Mouse (Mus musculus) midbrain, embryonic 12.5 days (tissue): ENCODE results near the gene Svep1. TPM values are rescaled to one million over a fixed set of nuclear protein-coding genes. Genes with fewer than 3 reads are reported as not detected.

ENCODE experiments used
- ATAC-seq: fragments of 200-750 bp; cut with Nextera tagmentation; 2 replicates; pipeline ENCODE4 v1.8.0; 2017; ENCODE audit warnings: low read depth, moderate TSS enrichment, moderate library complexity; ENCODE audit not compliant: low FRiP score
- H3K27ac ChIP-seq: fragments of 300-500 bp; sonication (generic); replicated peaks from 2 replicates; pipeline ENCODE4 v1.5.1; 2016; ENCODE audit warnings: mild to moderate bottlenecking
- H3K27me3 ChIP-seq: fragments of 300-500 bp; sonication (generic); 2 replicates; pipeline ENCODE4 v1.6.1; 2016; ENCODE audit warnings: mild to moderate bottlenecking
- H3K36me3 ChIP-seq: fragments of 300-500 bp; sonication (generic); 2 replicates; pipeline ENCODE4 v1.6.1; 2016
- H3K4me1 ChIP-seq: fragments of 300-500 bp; sonication (generic); 2 replicates; pipeline ENCODE4 v1.6.1; 2016
- H3K4me2 ChIP-seq: fragments of 300-500 bp; sonication (generic); replicated peaks from 2 replicates; pipeline ENCODE4 v1.6.1; 2016; ENCODE audit warnings: mild to moderate bottlenecking, moderate library complexity
- H3K4me3 ChIP-seq: fragments of 300-500 bp; sonication (generic); 2 replicates; pipeline ENCODE4 v1.5.1; 2016; ENCODE audit warnings: mild to moderate bottlenecking
- H3K9ac ChIP-seq: fragments of 300-500 bp; sonication (generic); replicated peaks from 2 replicates; pipeline ENCODE4 v1.6.1; 2016; ENCODE audit warnings: mild to moderate bottlenecking, moderate library complexity
- H3K9me3 ChIP-seq: fragments of 300-500 bp; sonication (generic); 2 replicates; pipeline ENCODE4 v1.6.1; 2016; ENCODE audit warnings: mild to moderate bottlenecking
- WGBS: fragments of 180-500 bp; shearing (Covaris S2); methylation state at CpG from one replicate; pipeline ENCODE4 v1.1.7; 2016; 5-methylcytosine and 5-hydroxymethylcytosine counted together
- polyA plus RNA-seq: library from polyadenylated mRNA; unstranded; fragments of >200 nt; fragmentation: Nextera tagmentation; extraction: Ambion mirVana; gene quantifications from 2 replicates; pipeline ENCODE4 v1.2.1, GENCODE M21; 2016

The Svep1 gene
- polyA plus RNA-seq, 1 experiment from 2014 or later, result 4.0 TPM

DNA sequence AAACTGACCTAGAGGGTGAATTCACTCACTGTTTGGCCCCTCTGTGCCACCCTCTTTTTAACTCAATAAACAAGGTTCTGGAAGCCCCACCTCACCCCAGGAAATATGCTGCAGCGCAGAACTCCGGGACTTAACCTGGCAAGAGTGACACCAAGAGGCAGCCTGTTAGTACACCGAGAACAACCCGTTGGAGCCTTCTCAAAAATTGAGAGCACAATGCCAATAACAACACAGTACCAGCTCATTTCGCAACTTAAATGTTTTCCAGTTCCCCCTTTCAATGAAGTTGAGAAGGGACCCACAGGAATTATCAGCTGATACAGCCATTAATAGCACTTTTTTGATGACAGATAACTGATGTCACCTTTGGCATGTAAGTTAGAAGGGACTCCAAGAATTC is 38.3 kb downstream of the Svep1 start:
- H3K4me3 ChIP-seq, result no peak overlapping the region
- no peaks in the 10 kb centered on the region for H3K9me3 ChIP-seq
- no peak overlapping the region for H3K9ac ChIP-seq
- H3K36me3 ChIP-seq, result no peaks in the 10 kb centered on the region
- no peak overlapping the region for H3K27ac ChIP-seq
- 91% methylated on average over 5 of the region's 5 CpGs for whole genome bisulfite sequencing
- H3K4me1 ChIP-seq, result no peaks in the 10 kb centered on the region
- ATAC-seq, result no peak
- no peaks in the 10 kb centered on the region for H3K27me3 ChIP-seq
- H3K4me2 ChIP-seq, result no peak overlapping the region

DNA sequence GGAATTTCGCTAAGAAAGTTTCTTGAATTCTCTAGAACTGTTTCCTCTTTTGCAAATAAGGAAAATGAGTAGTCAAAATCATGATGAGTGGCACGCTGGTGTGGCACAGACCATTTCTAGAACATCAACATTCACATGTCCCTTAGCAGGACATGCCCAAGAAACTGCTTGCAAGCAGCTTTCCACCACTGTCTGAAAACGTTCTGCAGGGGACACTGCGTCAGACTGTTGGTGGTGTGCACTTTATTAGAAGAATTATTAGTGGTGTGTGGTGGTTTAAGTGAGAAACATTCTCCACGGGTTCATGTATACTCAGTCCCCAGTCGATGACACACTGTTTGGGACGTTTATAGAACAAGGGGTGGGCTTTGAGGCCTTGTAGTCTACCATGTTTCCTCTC is 40.9 kb downstream of the Svep1 start:
- no peaks in the 10 kb centered on the region for H3K27me3 ChIP-seq
- no peak overlapping the region for H3K9ac ChIP-seq
- no peaks in the 10 kb centered on the region for H3K9me3 ChIP-seq
- H3K4me2 ChIP-seq, result no peak overlapping the region
- ATAC-seq, result no peak
- no peaks in the 10 kb centered on the region for H3K4me1 ChIP-seq
- WGBS, result 82% methylated on average over 7 of the region's 7 CpGs
- H3K27ac ChIP-seq, result no peak overlapping the region
- no peak overlapping the region for H3K4me3 ChIP-seq
- no peaks in the 10 kb centered on the region for H3K36me3 ChIP-seq

DNA sequence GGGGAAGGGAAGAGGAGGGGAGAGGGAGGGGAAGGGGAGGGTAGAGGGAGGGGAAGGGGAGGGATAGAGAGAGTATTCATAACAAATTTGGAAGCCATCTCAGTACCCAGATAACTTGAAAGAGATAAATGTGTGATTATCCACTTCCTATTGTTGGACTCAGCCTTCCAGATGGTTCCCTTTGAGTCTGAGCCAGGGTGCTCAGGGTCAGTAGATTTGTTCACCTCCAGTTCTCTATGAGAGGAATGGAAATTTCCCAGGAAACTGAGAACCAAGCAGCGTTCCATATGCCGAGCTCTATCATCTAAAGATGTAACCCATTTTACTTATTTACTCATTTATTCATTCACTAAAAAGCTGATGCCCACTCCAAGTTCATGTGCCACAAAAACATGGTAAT is 44.8 kb downstream of the Svep1 start:
- no peaks in the 10 kb centered on the region for H3K9me3 ChIP-seq
- no peak overlapping the region for H3K27ac ChIP-seq
- H3K27me3 ChIP-seq, result no peaks in the 10 kb centered on the region
- H3K4me3 ChIP-seq, result no peak overlapping the region
- no peak for ATAC-seq
- 83% methylated on average over 2 of the region's 2 CpGs for WGBS
- H3K36me3 ChIP-seq, result no peaks in the 10 kb centered on the region
- H3K4me1 ChIP-seq, result no peaks in the 10 kb centered on the region
- no peak overlapping the region for H3K4me2 ChIP-seq
- H3K9ac ChIP-seq, result no peak overlapping the region

DNA sequence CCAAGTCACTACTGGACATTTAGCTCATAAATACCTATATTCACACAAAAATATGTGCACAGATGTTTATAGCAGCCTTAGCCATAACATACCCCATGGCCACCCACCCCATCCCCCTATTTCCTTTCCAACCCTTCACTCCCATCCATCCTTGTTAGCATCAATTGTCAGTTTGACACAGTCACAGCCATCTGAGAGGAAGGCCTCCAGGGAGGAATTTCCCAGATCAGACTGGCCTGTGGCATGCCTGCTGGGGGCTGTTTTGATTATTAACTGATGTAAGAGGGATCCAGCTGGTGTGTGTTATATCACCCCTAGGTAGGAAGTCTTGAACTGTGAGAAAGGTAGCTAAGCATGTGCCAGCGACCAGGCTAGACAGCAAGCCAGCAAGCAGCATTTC is 47.1 kb downstream of the Svep1 start:
- H3K27me3 ChIP-seq, result no peaks in the 10 kb centered on the region
- no peaks in the 10 kb centered on the region for H3K36me3 ChIP-seq
- H3K27ac ChIP-seq, result no peak overlapping the region
- H3K4me2 ChIP-seq, result no peak overlapping the region
- no peak overlapping the region for H3K9ac ChIP-seq
- no peak overlapping the region for H3K4me3 ChIP-seq
- H3K4me1 ChIP-seq, result no peaks in the 10 kb centered on the region
- WGBS, result 71% methylated on average over 1 of the region's 1 CpGs
- no peak for ATAC-seq
- H3K9me3 ChIP-seq, result no peaks in the 10 kb centered on the region

DNA sequence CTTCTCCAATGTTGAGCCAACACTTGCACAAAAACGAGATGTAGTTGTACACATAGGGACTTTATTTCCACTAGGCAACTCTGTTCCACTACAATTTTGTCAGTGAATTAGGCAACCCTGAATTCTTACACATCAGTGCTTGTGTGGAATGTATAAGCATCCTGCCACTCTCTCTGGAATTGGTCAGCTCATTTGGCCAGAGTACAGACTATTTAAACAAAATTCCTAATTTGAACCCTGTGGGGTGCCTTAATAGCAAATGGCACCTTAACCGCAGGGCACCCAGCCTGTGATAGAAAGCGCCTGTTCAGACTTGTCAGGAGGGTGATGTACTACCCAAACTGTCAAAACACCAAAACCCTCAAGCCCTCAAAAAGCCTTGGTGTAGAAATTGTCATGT is 56.4 kb downstream of the Svep1 start:
- Histone ChIP-seq H3K9ac (no peak overlapping the region), H3K9me3 (peaks cover 5% of the 10 kb centered on the region; the same call in 1 of the 2 replicates), H3K4me1 (no peaks in the 10 kb centered on the region), H3K27me3 (no peaks in the 10 kb centered on the region), H3K36me3 (no peaks in the 10 kb centered on the region), H3K27ac (no peak overlapping the region), H3K4me3 (no peak overlapping the region), H3K4me2 (no peak overlapping the region)
- ATAC-seq, result no peak
- 84% methylated on average over 3 of the region's 3 CpGs for WGBS

DNA sequence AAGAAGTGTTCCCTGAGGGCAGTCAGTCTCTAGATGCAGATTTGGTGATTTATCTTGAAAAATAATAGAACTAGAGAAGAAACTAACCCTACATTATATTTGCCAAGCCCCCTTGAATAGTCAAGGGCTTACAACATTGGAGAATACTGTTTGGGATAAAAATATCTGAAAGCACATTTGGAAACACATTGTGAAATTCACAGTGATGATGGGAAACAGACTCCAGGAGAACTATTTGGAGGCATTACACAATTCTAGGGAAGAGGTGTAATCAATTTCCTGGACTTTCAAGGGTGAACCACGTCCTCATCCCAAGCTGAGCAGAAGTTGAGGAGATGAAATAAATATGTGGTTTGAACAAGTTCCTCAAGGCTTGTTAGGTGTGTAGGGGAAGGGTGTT is 57.5 kb downstream of the Svep1 start:
- Histone ChIP-seq H3K9me3 (peaks cover 5% of the 10 kb centered on the region; the same call in 1 of the 2 replicates), H3K36me3 (no peaks in the 10 kb centered on the region), H3K27me3 (no peaks in the 10 kb centered on the region), H3K9ac (no peak overlapping the region), H3K4me3 (no peak overlapping the region), H3K27ac (no peak overlapping the region), H3K4me1 (no peaks in the 10 kb centered on the region), H3K4me2 (no peak overlapping the region)
- no peak for ATAC-seq
- WGBS, result 75% methylated on average over 1 of the region's 1 CpGs

DNA sequence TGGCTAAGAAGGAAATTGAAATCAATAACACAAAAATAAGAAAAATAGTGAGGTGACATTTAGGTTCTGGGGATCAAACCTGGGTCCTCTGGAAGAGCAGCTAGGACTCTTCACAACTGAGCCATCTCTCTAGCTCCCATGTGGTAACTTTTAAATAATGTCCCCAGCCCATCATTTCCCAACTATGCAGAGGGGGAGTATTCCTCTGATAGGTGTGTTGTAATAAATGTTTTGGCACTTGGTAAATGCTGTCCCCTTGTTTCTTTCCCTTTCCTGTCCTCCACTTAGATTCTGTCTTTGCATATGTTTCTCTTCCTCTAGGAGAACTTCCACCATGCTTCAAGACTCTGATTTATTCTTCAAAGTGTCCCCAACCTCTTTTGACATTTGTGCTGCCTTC is 58.1 kb downstream of the Svep1 start:
- no peaks in the 10 kb centered on the region for H3K4me1 ChIP-seq
- H3K27ac ChIP-seq, result no peak overlapping the region
- H3K9me3 ChIP-seq, result peaks cover 5% of the 10 kb centered on the region; the same call in 1 of the 2 replicates
- no peak overlapping the region for H3K4me3 ChIP-seq
- H3K4me2 ChIP-seq, result no peak overlapping the region
- no peaks in the 10 kb centered on the region for H3K27me3 ChIP-seq
- no peak for ATAC-seq
- H3K9ac ChIP-seq, result no peak overlapping the region
- no peaks in the 10 kb centered on the region for H3K36me3 ChIP-seq

DNA sequence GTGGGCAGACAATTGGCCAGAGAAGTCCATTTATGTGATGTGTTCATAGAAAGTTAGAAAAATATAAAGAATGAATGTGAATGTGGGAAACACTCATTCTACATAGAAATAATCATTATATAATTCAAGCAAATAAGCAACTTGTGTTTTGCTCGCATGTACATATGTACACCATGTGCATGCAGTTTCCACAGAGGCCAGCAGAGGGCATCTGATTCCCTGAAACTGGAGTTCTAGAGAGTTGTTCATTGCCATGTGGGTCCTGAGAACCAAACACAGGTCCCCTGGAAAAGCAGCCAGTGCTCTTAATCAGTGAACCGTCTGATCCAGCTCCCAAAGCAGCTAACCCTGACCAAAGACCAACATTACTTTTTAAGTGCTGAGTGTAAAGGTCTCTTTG is 60.0 kb downstream of the Svep1 start:
- ATAC-seq, result no peak
- Histone ChIP-seq H3K4me2 (no peak overlapping the region), H3K4me3 (no peak overlapping the region), H3K4me1 (no peaks in the 10 kb centered on the region), H3K27me3 (no peaks in the 10 kb centered on the region), H3K36me3 (no peaks in the 10 kb centered on the region), H3K9me3 (peaks cover 5% of the 10 kb centered on the region; the same call in 1 of the 2 replicates), H3K9ac (no peak overlapping the region), H3K27ac (no peak overlapping the region)
- WGBS, result 98% methylated on average over 2 of the region's 2 CpGs

DNA sequence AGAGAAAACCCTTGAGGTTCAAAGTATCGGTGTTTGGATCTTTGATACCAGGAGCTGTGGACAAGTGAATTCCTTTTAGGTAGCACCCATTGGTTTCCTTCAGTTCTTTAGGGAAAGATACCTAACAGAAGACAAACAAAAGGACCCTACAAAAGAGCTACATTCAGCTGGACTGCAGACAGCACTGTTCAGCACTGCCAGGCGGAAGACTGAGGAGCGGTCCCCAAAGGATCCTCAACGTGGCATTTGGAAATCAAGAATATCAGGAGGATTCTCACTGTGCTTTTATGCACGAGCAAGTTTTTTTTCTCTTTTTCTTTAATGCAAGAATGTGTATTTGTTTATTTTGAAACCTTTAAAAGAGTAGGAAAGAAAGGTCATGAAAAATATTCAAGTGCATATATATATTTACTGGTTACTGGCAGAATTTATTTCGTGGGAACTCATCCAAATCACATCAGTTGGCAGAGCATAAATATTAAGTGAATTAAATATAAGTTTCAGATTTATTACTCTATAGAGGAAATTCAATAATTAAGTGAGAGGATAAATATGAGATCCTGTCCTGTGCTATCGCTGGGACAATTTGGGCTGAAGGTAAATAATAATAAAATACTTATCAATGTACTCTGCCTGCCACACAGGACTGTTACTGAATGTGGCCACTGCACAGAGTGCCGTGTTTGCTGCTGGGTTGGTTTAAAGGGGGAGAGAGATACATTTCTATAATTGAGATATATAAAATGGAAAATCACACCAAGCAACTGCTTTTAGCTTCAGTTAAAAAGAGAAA is 66.7 kb downstream of the Svep1 start:
- Histone ChIP-seq H3K4me3 (no peak overlapping the region), H3K9me3 (no peaks in the 10 kb centered on the region), H3K4me2 (no peak overlapping the region), H3K9ac (no peak overlapping the region), H3K36me3 (no peaks in the 10 kb centered on the region), H3K27ac (no peak overlapping the region), H3K27me3 (no peaks in the 10 kb centered on the region), H3K4me1 (no peaks in the 10 kb centered on the region)
- ATAC-seq, result no peak
- WGBS, result 87% methylated on average over 8 of the region's 8 CpGs

DNA sequence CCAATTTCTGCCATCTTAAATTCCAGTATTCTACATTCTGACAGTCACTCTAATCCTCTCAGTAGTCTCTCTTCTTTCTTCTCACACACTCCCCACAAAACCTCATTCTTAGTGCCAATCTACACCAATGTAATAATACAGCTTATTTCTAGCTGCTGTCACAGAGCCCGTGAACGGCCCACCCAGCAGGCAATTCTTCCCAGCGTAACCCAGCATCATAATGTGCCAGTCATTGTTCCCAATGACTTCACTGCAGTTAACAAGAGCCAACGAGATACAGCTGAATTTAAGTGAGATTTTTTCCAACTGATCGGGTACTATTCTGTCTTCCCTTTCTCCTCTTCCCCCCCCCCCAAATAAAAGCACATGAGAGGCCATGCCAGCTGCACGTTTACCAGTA is 67.4 kb downstream of the Svep1 start:
- no peaks in the 10 kb centered on the region for H3K27me3 ChIP-seq
- H3K9ac ChIP-seq, result no peak overlapping the region
- H3K27ac ChIP-seq, result no peak overlapping the region
- no peaks in the 10 kb centered on the region for H3K36me3 ChIP-seq
- ATAC-seq, result no peak
- H3K4me1 ChIP-seq, result no peaks in the 10 kb centered on the region
- WGBS, result 67% methylated on average over 6 of the region's 6 CpGs
- H3K4me3 ChIP-seq, result no peak overlapping the region
- H3K9me3 ChIP-seq, result no peaks in the 10 kb centered on the region
- H3K4me2 ChIP-seq, result no peak overlapping the region

DNA sequence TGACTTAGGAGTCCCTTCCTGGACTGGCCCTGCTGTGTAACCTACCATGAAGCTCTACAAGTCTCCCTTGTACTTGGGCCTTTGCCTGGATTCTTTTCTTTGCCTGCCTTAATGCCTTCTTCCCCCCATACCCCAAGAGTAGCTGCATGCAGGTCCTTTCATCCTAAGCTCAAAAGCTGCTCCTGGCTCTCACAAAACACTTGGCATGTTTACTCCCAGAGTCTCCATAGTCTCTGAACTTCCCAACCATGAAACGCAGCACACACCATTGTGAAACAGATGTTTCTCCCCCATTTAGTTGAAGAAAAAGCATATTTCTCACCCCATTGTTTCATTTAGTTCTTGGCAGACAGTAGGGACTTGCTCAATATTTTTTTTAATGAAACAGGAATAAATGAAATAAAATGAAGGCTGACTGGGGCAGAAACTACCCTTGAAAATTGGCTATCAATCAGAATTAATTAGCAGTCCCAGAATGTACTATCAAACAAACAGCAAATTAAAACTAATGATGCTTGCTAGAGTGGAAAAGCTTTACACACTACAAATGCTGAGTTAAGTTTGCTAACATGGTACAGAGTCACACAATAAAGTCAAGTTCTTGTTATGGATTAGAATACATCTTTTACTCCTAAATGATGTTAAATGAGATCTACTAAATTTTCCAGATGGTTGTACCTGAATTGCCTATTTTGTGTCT is 72.9 kb downstream of the Svep1 start:
- Histone ChIP-seq H3K27me3 (no peaks in the 10 kb centered on the region), H3K4me1 (no peaks in the 10 kb centered on the region), H3K4me3 (no peak overlapping the region), H3K9ac (no peak overlapping the region), H3K36me3 (no peaks in the 10 kb centered on the region), H3K27ac (no peak overlapping the region), H3K4me2 (no peak overlapping the region), H3K9me3 (no peaks in the 10 kb centered on the region)
- WGBS, result 65% methylated on average over 1 of the region's 1 CpGs
- no peak for ATAC-seq

DNA sequence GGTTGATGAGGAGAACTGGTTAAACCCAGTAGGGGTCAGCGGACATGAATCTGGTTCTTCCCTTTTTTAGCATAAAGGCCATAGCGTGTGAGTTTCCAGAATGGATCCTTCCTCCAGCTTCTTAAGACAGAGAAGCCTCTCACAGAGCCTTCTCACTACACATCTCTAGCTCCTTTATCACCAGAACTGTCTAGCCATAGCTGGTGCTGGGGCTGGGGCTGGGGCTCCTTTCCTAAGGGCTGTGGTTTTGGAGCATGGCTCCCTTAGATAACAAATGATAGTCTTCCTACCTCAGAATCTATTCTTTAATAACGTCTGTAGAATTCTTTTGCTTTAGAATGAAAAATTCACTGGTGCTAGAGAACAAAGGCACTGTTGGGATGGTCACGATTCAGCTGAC is 76.8 kb downstream of the Svep1 start:
- Histone ChIP-seq H3K4me2 (no peak overlapping the region), H3K27ac (no peak overlapping the region), H3K27me3 (no peaks in the 10 kb centered on the region), H3K9ac (no peak overlapping the region), H3K4me3 (no peak overlapping the region), H3K9me3 (no peaks in the 10 kb centered on the region), H3K4me1 (no peaks in the 10 kb centered on the region), H3K36me3 (no peaks in the 10 kb centered on the region)
- WGBS, result 83% methylated on average over 4 of the region's 4 CpGs
- no peak for ATAC-seq
